Mouse (Mus musculus): ENCODE data around the gene Gpr146.

GRCm38 (mm10) chr5:139359244-139359643 lies 18.3 kb upstream of the Gpr146 start:
- TF ChIP-seq CTCF (IDR thresholded peaks at IDR 0.05; ENCODE audit: insufficient read depth, low read depth, low read length) = no peak
- TF ChIP-seq POLR2A (IDR thresholded peaks at IDR 0.05; ENCODE audit: insufficient read depth, low read depth, low read length) = no peak
